Mouse (Mus musculus) spleen, adult 2 months (tissue): ENCODE data around the gene Foxn1. TPM values are rescaled to one million over a fixed set of nuclear protein-coding genes. Genes with fewer than 3 reads are reported as not detected.

Source experiments
- DNase-seq, 2 experiments: peaks; one replicate each; pipeline versions ENCODE4 v3.0.0 to v3.0.0-alpha.2; 2012 to 2021; ENCODE audit warnings: low spot score in 2 of 2, low read depth in 1 of 2
- H3K27ac ChIP-seq: fragments of 200-500 bp; 2 replicates; pipeline ENCODE4 v1.5.1; 2012; ENCODE audit warnings: low read length, inconsistent platforms; ENCODE audit not compliant: insufficient read depth
- H3K27me3 ChIP-seq: fragments of 200-500 bp; 2 replicates; pipeline ENCODE4 v1.6.1; 2012; ENCODE audit warnings: mild to moderate bottlenecking, moderate library complexity, low read length, inconsistent platforms; ENCODE audit not compliant: control insufficient read depth, insufficient read depth
- H3K36me3 ChIP-seq: fragments of 200-500 bp; 2 replicates; pipeline ENCODE4 v1.6.1; 2012; ENCODE audit warnings: mild to moderate bottlenecking, low read length, inconsistent platforms; ENCODE audit not compliant: control insufficient read depth, insufficient read depth
- H3K4me1 ChIP-seq: fragments of 200-500 bp; 2 replicates; pipeline ENCODE4 v1.6.1; 2011; ENCODE audit warnings: inconsistent platforms; ENCODE audit not compliant: control insufficient read depth, insufficient read depth, insufficient read length
- H3K4me3 ChIP-seq: fragments of 200-500 bp; 2 replicates; pipeline ENCODE4 v1.5.1; 2011; ENCODE audit warnings: mild to moderate bottlenecking, inconsistent platforms; ENCODE audit not compliant: insufficient read depth, insufficient read length; ENCODE audit errors: extremely low read depth
- CTCF ChIP-seq: fragments of 200-500 bp; IDR thresholded peaks from 2 replicates; pipeline ENCODE4 v1.5.1; 2011; ENCODE audit warnings: mild to moderate bottlenecking, inconsistent platforms; ENCODE audit not compliant: insufficient read depth, insufficient read length, insufficient replicate concordance; ENCODE audit errors: extremely low read depth
- POLR2A ChIP-seq: fragments of 200-500 bp; IDR thresholded peaks from 2 replicates; pipeline ENCODE4 v1.6.1; 2011; ENCODE audit warnings: low read depth, low read length, inconsistent platforms
- WGBS: fragments of 180-500 bp; shearing (Covaris S2); methylation state at CpG from one replicate; pipeline ENCODE4 v1.1.7; 2018; 5-methylcytosine and 5-hydroxymethylcytosine counted together
- polyA plus RNA-seq: library from polyadenylated mRNA; depleted of rRNA; stranded (reverse); fragments of >200 nt; gene quantifications from 2 replicates; pipeline ENCODE4 v1.2.3, GENCODE M21; 2012

Foxn1 gene
- polyA plus RNA-seq, 1 experiment, result not detected

GRCm38 (mm10) chr11:78367456-78368225 is 18.7 kb downstream of the Foxn1 start:
- Histone ChIP-seq H3K36me3 (no peaks in the 10 kb centered on the region), H3K27me3 (no peaks in the 10 kb centered on the region), H3K27ac (no peak overlapping the region), H3K4me1 (no peaks in the 10 kb centered on the region), H3K4me3 (no peak overlapping the region)
- TF ChIP-seq POLR2A (no peak), CTCF (no peak)
- 92% methylated on average over 15 of the region's 15 CpGs for WGBS
- no peak for DNase-seq

DNA sequence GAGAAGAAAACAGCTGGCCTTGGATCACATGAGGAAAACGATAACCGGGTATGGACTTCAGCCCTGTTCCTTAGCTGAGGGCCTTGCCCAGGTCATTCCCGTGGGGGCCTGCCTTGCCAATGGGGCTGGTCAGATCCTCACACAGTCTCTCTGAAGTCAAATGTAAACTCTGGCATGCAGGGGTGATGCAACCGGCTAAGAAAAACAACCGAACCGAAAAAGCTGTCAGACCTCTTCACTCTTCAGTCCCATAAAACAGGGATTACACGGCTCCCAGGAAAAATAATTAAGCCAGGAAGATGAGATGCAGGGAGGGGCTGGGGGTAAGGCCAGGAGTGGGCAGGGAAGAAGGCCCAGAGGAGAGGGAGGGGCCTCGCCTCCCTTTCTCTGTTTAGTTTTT is 22.3 kb downstream of the Foxn1 start:
- DNase-seq, result no peak
- Histone ChIP-seq H3K4me1 (0 out of 2 replicates have a peak, but pooled peaks cover 2% of the 10 kb centered on the region), H3K4me3 (no peak overlapping the region), H3K27ac (no peak overlapping the region), H3K36me3 (no peaks in the 10 kb centered on the region), H3K27me3 (no peaks in the 10 kb centered on the region)
- 79% methylated on average over 8 of the region's 8 CpGs for WGBS
- no peak for TF ChIP-seq POLR2A
- no peak for TF ChIP-seq CTCF

DNA sequence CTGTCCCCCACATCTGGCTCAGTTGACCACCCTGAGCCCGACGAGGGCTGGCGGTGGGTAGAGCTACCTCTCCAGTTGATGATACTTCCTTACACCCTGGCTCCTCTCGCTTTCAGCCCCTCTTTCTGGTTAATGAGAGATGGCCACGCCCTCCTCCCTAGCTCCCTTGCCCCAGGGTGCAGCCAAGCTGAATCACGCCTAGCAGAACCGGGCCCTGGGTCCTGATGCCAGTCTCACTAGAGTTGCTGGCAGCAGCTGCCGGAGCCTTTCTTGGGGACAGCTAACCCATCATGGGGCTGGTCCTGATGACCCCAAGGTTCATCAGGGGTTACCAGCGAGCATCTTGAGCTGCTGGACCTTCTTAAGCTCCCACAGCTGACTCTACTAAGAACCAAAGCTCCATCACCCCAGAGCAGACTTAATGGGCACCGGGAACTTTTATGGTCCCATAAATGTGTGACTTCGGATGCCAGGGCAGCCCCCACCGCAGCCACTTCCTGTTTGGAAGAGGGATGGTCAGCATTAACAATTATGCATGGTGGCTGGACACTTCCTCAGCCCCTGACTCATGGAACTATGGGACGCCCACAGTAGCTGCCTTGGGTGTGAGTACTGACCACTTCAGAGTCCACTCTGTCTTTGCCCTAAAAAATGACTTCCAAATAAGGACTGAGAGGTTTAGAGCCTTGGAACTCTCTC is 22.9 kb downstream of the Foxn1 start:
- 69% methylated on average over 13 of the region's 13 CpGs for WGBS
- DNase-seq, result no peak
- Histone ChIP-seq H3K27me3 (no peaks in the 10 kb centered on the region), H3K36me3 (no peaks in the 10 kb centered on the region), H3K4me1 (0 out of 2 replicates have a peak, but pooled peaks cover 2% of the 10 kb centered on the region), H3K27ac (no peak overlapping the region), H3K4me3 (no peak overlapping the region)
- TF ChIP-seq CTCF (no peak), POLR2A (no peak)

GRCm38 (mm10) chr11:78360789-78361131 is 25.6 kb downstream of the Foxn1 start:
- H3K27ac ChIP-seq, result no peak overlapping the region
- no peak for DNase-seq
- TF ChIP-seq CTCF (no peak), POLR2A (no peak)
- H3K27me3 ChIP-seq, result no peaks in the 10 kb centered on the region
- no peaks in the 10 kb centered on the region for H3K36me3 ChIP-seq
- 0 out of 2 replicates have a peak, but pooled peaks cover 2% of the 10 kb centered on the region for H3K4me1 ChIP-seq
- no peak overlapping the region for H3K4me3 ChIP-seq
- WGBS, result 59% methylated on average over 2 of the region's 2 CpGs

DNA sequence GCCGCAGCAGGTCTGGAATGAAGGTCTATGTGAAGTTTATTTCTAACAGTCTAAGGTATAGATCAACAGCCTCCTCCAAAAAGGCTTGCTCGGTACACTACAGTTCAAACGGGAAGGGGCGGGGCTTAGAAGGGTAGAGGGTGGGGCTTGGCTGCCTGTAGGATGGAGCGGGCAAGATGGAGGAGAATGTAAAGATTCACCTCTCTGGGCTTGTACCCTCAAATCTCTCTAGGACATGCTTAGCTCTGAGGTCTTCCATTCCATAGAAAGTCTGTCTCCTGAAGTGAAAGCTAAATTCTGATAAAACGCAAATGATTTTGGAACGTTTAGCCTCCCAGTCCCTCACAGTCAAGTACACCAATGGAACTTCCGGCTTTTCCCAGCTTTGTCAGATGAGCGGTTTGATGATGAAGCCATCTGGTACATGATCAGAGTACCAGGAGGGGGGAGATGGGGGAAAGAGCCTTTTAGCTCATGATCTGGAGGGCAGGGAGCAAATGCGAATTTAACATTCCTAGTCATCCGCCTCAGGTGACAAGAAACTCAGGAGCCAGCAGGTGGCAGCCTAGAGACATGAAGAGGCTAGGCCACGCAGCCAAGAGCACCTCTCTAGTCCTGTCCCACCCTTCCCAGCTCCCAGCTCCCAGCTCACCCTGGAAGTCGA is 26.1 kb downstream of the Foxn1 start:
- TF ChIP-seq POLR2A (no peak), CTCF (peak; percentile 79; the same call in 1 of the 2 replicates)
- Histone ChIP-seq H3K4me3 (peak overlapping the region; percentile 58), H3K27me3 (no peaks in the 10 kb centered on the region), H3K4me1 (0 out of 2 replicates have a peak, but pooled peaks cover 2% of the 10 kb centered on the region), H3K27ac (no peak overlapping the region), H3K36me3 (no peaks in the 10 kb centered on the region)
- 7% methylated on average over 13 of the region's 13 CpGs for WGBS
- peak; percentile 59 to 77 for DNase-seq

DNA sequence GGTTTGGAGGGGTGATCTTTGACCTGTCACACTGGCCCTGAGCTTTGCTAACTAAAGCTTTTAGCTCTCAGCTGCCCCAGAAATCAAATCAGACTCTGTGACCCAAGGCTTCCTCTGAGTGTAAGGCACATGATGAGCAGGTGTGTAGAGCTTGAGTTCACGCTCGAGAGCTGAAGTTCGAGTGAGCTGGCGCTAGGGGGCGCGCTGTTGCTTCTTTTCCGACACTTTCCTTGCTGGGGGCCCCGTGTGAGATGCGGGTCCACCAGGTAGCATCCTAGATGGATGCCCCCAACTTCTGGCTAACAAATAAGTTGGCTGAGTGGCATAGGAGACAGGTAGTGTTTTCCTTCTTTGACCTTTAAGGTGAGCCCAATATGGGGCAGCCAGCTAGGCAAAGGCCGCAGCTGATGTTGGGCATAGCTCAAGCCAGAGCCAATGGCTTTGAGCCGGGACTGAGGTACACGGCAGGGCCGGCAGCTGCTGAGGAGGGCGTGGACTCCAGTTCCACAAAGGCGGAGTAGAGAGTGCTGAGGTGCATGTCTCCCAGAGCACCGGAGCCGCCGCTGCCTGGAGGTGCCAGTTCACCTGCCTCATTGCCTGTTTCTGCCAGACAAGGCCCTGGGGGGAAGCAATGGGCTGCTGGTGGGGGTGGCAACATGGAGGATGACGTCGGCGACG is 27.9 kb downstream of the Foxn1 start:
- no peak for DNase-seq
- no peak overlapping the region for H3K4me3 ChIP-seq
- no peaks in the 10 kb centered on the region for H3K27me3 ChIP-seq
- H3K36me3 ChIP-seq, result no peaks in the 10 kb centered on the region
- H3K4me1 ChIP-seq, result peaks cover 2% of the 10 kb centered on the region; the same call in 1 of the 2 replicates
- TF ChIP-seq CTCF, result peak; percentile 36; the same call in 1 of the 2 replicates
- TF ChIP-seq POLR2A, result no peak
- no peak overlapping the region for H3K27ac ChIP-seq
- 51% methylated on average over 22 of the region's 22 CpGs for WGBS
